Mouse (Mus musculus): ENCODE results near the gene Satb1.

- no peak for TF ChIP-seq MAX (IDR thresholded peaks at IDR 0.05; ENCODE audit: low read depth)
- TF ChIP-seq POLR2A (IDR thresholded peaks at IDR 0.05; ENCODE audit: insufficient read length, low read depth), result no peak
- no peak for TF ChIP-seq E2F4 (IDR thresholded peaks at IDR 0.05; ENCODE audit: insufficient read depth)
- TF ChIP-seq POLR2AphosphoS2 (IDR thresholded peaks at IDR 0.05; ENCODE audit: insufficient read length, low read depth), result no peak
- no peak for TF ChIP-seq USF1 (IDR thresholded peaks at IDR 0.05; ENCODE audit: low read depth)
- TF ChIP-seq SRF (IDR thresholded peaks at IDR 0.05; ENCODE audit: control insufficient read depth, insufficient read length, low read depth), result no peak
- TF ChIP-seq TCF12 (IDR thresholded peaks at IDR 0.05; ENCODE audit: insufficient read depth, poor library complexity, severe bottlenecking), result no peak
- TF ChIP-seq MYOD1 (IDR thresholded peaks at IDR 0.05; ENCODE audit: control insufficient read depth in 1 of 3, insufficient read length in 2 of 3, low read depth in 2 of 3), result no peak
- TF ChIP-seq MYOG (IDR thresholded peaks at IDR 0.05; ENCODE audit: control insufficient read depth in 1 of 3, insufficient read depth in 1 of 3, insufficient read length in 2 of 3, low read depth in 2 of 3), result no peak
- TF ChIP-seq CEBPB (IDR thresholded peaks at IDR 0.05; ENCODE audit: insufficient read depth, poor library complexity, severe bottlenecking), result no peak
- no peak for TF ChIP-seq REST (IDR thresholded peaks at IDR 0.05; ENCODE audit: insufficient read depth, insufficient read length)
Measured at GRCm38 (mm10) chr17:51831121-51831701, 1.9 kb downstream of the Satb1 start.

Data from myocyte (in vitro differentiated cells).